Mouse (Mus musculus) liver, embryonic 14 days (tissue): ENCODE measurements around the gene Hsdl1. TPM values are rescaled to one million over a fixed set of nuclear protein-coding genes. Genes with fewer than 3 reads are reported as not detected.

ENCODE experiments used
- polyA plus RNA-seq: library from polyadenylated mRNA; depleted of rRNA; stranded (reverse); fragments of >200 nt; gene quantifications from 2 replicates; pipeline ENCODE4 v1.2.3, GENCODE M21; 2012; rRNA removed

Hsdl1 gene
- 7.5 and 8.0 TPM in 2 replicates for polyA plus RNA-seq

GRCm38 (mm10) chr8:119574437-119575365, at the start of gene Hsdl1, which contains the start of gene Dnaaf1:
Hsdl1 (minus strand) TSS chr8:119575183.
Dnaaf1 (plus strand) TSS chr8:119575235.

GRCm38 (mm10) chr8:119612471-119612870, 37.5 kb upstream of the Hsdl1 start, which contains the start of gene Adad2:
Adad2 (plus strand) TSS chr8:119612747.

GRCm38 (mm10) chr8:119604996-119605395, 30.0 kb upstream of the Hsdl1 start, which contains the start of gene Taf1c:
Taf1c (minus strand) TSS chr8:119605222.

GRCm38 (mm10) chr8:119558603-119559401, 16.2 kb downstream of the Hsdl1 start, which contains the start of gene Mbtps1:
Mbtps1 (minus strand) TSS chr8:119558735.

Other genes with a start within 250 kb of the Hsdl1 start
- 54.2 and 57.4 TPM in 2 replicates for gene Hsbp1, start 230.7 kb downstream of the Hsdl1 start, polyA plus RNA-seq
- 5.1 and 5.6 TPM in 2 replicates for gene Mlycd, start 180.3 kb downstream of the Hsdl1 start, polyA plus RNA-seq
- 15.8 and 17.9 TPM in 2 replicates for gene Osgin1, start 141.1 kb downstream of the Hsdl1 start, polyA plus RNA-seq
- gene Necab2, start 128.5 kb downstream of the Hsdl1 start, polyA plus RNA-seq: 0.05 TPM in 2 replicates
- 0.01 TPM in 1 of 2 replicates, not detected in the other for gene Slc38a8, start 73.5 kb downstream of the Hsdl1 start, polyA plus RNA-seq
- gene Mbtps1, start 16.4 kb downstream of the Hsdl1 start, polyA plus RNA-seq: 21.2 and 25.1 TPM in 2 replicates
- gene Dnaaf1, start 52 bp upstream of the Hsdl1 start, polyA plus RNA-seq: 0.03 and 0.05 TPM in 2 replicates
- gene Taf1c, start 30.0 kb upstream of the Hsdl1 start, polyA plus RNA-seq: 5.6 and 6.9 TPM in 2 replicates
- gene Adad2, start 37.6 kb upstream of the Hsdl1 start, polyA plus RNA-seq: not detected in 2 replicates
- gene Kcng4, start 60.5 kb upstream of the Hsdl1 start, polyA plus RNA-seq: not detected in 2 replicates
- 0.77 and 1.1 TPM in 2 replicates for gene Wfdc1, start 91.2 kb upstream of the Hsdl1 start, polyA plus RNA-seq
- 0.07 and 0.08 TPM in 2 replicates for gene Atp2c2, start 124.8 kb upstream of the Hsdl1 start, polyA plus RNA-seq
- gene Tldc1, start 203.2 kb upstream of the Hsdl1 start, polyA plus RNA-seq: 2.6 and 2.9 TPM in 2 replicates